Mouse (Mus musculus): Measurements from ENCODE around the gene Ccnh. TPM values are rescaled to one million over a fixed set of nuclear protein-coding genes. Genes with fewer than 3 reads are reported as not detected.

Gene Ccnh
- total and polyA plus RNA-seq, 3 experiments = 46.2 to 110 (median 103) TPM

GRCm38 (mm10) chr13:85189644-85190121 is 475 bp downstream of the Ccnh start:
- peaks cover 34% of the 10 kb centered on the region for H3K36me3 ChIP-seq (replicated peaks)
- H3K9me3 ChIP-seq (replicated peaks) = no peaks in the 10 kb centered on the region
- H3K4me1 ChIP-seq (ENCODE audit: insufficient read depth, low read depth, low read length) = peaks cover 28% of the 10 kb centered on the region
- ATAC-seq (ENCODE audit: extremely low read depth, insufficient number of reproducible peaks, low FRiP score, poor library complexity, severe bottlenecking) = peak; percentile 46
- H3K4me3 ChIP-seq (ENCODE audit: low read depth, low read length) = peak overlapping the region; percentile 98
- H3K27me3 ChIP-seq (ENCODE audit: insufficient read depth, low read length) = no peaks in the 10 kb centered on the region
- TF ChIP-seq GATA1 (IDR thresholded peaks at IDR 0.05; ENCODE audit: borderline replicate concordance, low read length) = no peak
- no peak for TF ChIP-seq CTCF (IDR thresholded peaks at IDR 0.05; ENCODE audit: low read depth, low read length)
- no peak for TF ChIP-seq TAL1 (conservative IDR thresholded peaks at IDR 0.05; ENCODE audit: low read depth, low read length)
- no peak for TF ChIP-seq GATA2 (IDR thresholded peaks at IDR 0.05; ENCODE audit: borderline replicate concordance, low read depth, low read length)
- no peak for TF ChIP-seq POLR2AphosphoS5 (IDR thresholded peaks at IDR 0.05; ENCODE audit: insufficient replicate concordance, low read depth, low read length)
- DNase-seq (ENCODE audit: low spot score) = peak; percentile 23

- no peaks in the 10 kb centered on the region for H3K9me3 ChIP-seq (replicated peaks)
- peaks cover 33% of the 10 kb centered on the region for H3K4me1 ChIP-seq (ENCODE audit: insufficient read depth, low read depth, low read length)
- ATAC-seq (ENCODE audit: extremely low read depth, insufficient number of reproducible peaks, low FRiP score, poor library complexity, severe bottlenecking) (no peak), DNase-seq (ENCODE audit: low spot score) (no peak)
- H3K27me3 ChIP-seq (ENCODE audit: insufficient read depth, low read length) = no peaks in the 10 kb centered on the region
- H3K4me3 ChIP-seq (ENCODE audit: low read depth, low read length) = peak overlapping the region; percentile 30; the same call in 1 of the 2 replicates
- TF ChIP-seq POLR2AphosphoS5 (IDR thresholded peaks at IDR 0.05; ENCODE audit: insufficient replicate concordance, low read depth, low read length) = no peak
- TF ChIP-seq GATA2 (IDR thresholded peaks at IDR 0.05; ENCODE audit: borderline replicate concordance, low read depth, low read length) = no peak
- no peak for TF ChIP-seq TAL1 (conservative IDR thresholded peaks at IDR 0.05; ENCODE audit: low read depth, low read length)
- no peak for TF ChIP-seq GATA1 (IDR thresholded peaks at IDR 0.05; ENCODE audit: borderline replicate concordance, low read length)
- no peak for TF ChIP-seq CTCF (IDR thresholded peaks at IDR 0.05; ENCODE audit: low read depth, low read length)
- peaks cover 42% of the 10 kb centered on the region for H3K36me3 ChIP-seq (replicated peaks)
Observed at GRCm38 (mm10) chr13:85191253-85191652, 2.0 kb downstream of the Ccnh start.

- DNase-seq (ENCODE audit: low spot score) (no peak), ATAC-seq (ENCODE audit: extremely low read depth, insufficient number of reproducible peaks, low FRiP score, poor library complexity, severe bottlenecking) (peak; percentile 56; the same call in 1 of the 2 replicates)
- Histone ChIP-seq H3K27me3 (ENCODE audit: insufficient read depth, low read length) (no peaks in the 10 kb centered on the region), H3K9me3 (replicated peaks) (no peaks in the 10 kb centered on the region), H3K36me3 (replicated peaks) (peaks cover 60% of the 10 kb centered on the region), H3K4me3 (ENCODE audit: low read depth, low read length) (no peak overlapping the region), H3K4me1 (ENCODE audit: insufficient read depth, low read depth, low read length) (no peaks in the 10 kb centered on the region)
- TF ChIP-seq GATA2 (IDR thresholded peaks at IDR 0.05; ENCODE audit: borderline replicate concordance, low read depth, low read length) = no peak
- TF ChIP-seq GATA1 (IDR thresholded peaks at IDR 0.05; ENCODE audit: borderline replicate concordance, low read length) = no peak
- no peak for TF ChIP-seq TAL1 (conservative IDR thresholded peaks at IDR 0.05; ENCODE audit: low read depth, low read length)
Observed at GRCm38 (mm10) chr13:85207493-85207892, 18.3 kb downstream of the Ccnh start.

GRCm38 (mm10) chr13:85208656-85209055 is 19.4 kb downstream of the Ccnh start:
- ATAC-seq (ENCODE audit: extremely low read depth, insufficient number of reproducible peaks, low FRiP score, poor library complexity, severe bottlenecking) = no peak
- no peaks in the 10 kb centered on the region for H3K9me3 ChIP-seq (replicated peaks)
- TF ChIP-seq GATA1 (IDR thresholded peaks at IDR 0.05; ENCODE audit: borderline replicate concordance, low read length) (no peak), TAL1 (conservative IDR thresholded peaks at IDR 0.05; ENCODE audit: low read depth, low read length) (no peak), POLR2AphosphoS5 (IDR thresholded peaks at IDR 0.05; ENCODE audit: insufficient replicate concordance, low read depth, low read length) (no peak), GATA2 (IDR thresholded peaks at IDR 0.05; ENCODE audit: borderline replicate concordance, low read depth, low read length) (no peak), CTCF (IDR thresholded peaks at IDR 0.05; ENCODE audit: low read depth, low read length) (no peak)
- H3K4me3 ChIP-seq (ENCODE audit: low read depth, low read length) = no peak overlapping the region
- no peaks in the 10 kb centered on the region for H3K27me3 ChIP-seq (ENCODE audit: insufficient read depth, low read length)
- DNase-seq (ENCODE audit: low spot score) = no peak
- peaks cover 54% of the 10 kb centered on the region for H3K36me3 ChIP-seq (replicated peaks)
- no peaks in the 10 kb centered on the region for H3K4me1 ChIP-seq (ENCODE audit: insufficient read depth, low read depth, low read length)

GRCm38 (mm10) chr13:85210353-85210752 is 21.1 kb downstream of the Ccnh start:
- H3K4me1 ChIP-seq (ENCODE audit: insufficient read depth, low read depth, low read length) = no peaks in the 10 kb centered on the region
- TF ChIP-seq CTCF (IDR thresholded peaks at IDR 0.05; ENCODE audit: low read depth, low read length) = no peak
- no peak for TF ChIP-seq GATA2 (IDR thresholded peaks at IDR 0.05; ENCODE audit: borderline replicate concordance, low read depth, low read length)
- TF ChIP-seq GATA1 (IDR thresholded peaks at IDR 0.05; ENCODE audit: borderline replicate concordance, low read length) = no peak
- no peak for TF ChIP-seq POLR2AphosphoS5 (IDR thresholded peaks at IDR 0.05; ENCODE audit: insufficient replicate concordance, low read depth, low read length)
- no peak for TF ChIP-seq TAL1 (conservative IDR thresholded peaks at IDR 0.05; ENCODE audit: low read depth, low read length)
- H3K36me3 ChIP-seq (replicated peaks) = peaks cover 53% of the 10 kb centered on the region
- DNase-seq (ENCODE audit: low spot score) (no peak), ATAC-seq (ENCODE audit: extremely low read depth, insufficient number of reproducible peaks, low FRiP score, poor library complexity, severe bottlenecking) (no peak)
- no peaks in the 10 kb centered on the region for H3K9me3 ChIP-seq (replicated peaks)
- no peaks in the 10 kb centered on the region for H3K27me3 ChIP-seq (ENCODE audit: insufficient read depth, low read length)
- no peak overlapping the region for H3K4me3 ChIP-seq (ENCODE audit: low read depth, low read length)

- Histone ChIP-seq H3K27me3 (ENCODE audit: insufficient read depth, low read length) (no peaks in the 10 kb centered on the region), H3K36me3 (replicated peaks) (peaks cover 57% of the 10 kb centered on the region)
- ATAC-seq (ENCODE audit: extremely low read depth, insufficient number of reproducible peaks, low FRiP score, poor library complexity, severe bottlenecking) = peak; percentile 55
Observed at GRCm38 (mm10) chr13:85218656-85219055, 29.4 kb downstream of the Ccnh start.

More at GRCm38 (mm10) chr13:85218656-85219055, 29.4 kb downstream of the Ccnh start:
- TF ChIP-seq GATA1 (IDR thresholded peaks at IDR 0.05; ENCODE audit: borderline replicate concordance, low read length) (no peak), GATA2 (IDR thresholded peaks at IDR 0.05; ENCODE audit: borderline replicate concordance, low read depth, low read length) (peak; percentile 75; the same call in 1 of the 2 replicates)
- DNase-seq (ENCODE audit: low spot score) = no peak
- Histone ChIP-seq H3K9me3 (replicated peaks) (no peaks in the 10 kb centered on the region), H3K4me3 (ENCODE audit: low read depth, low read length) (no peak overlapping the region), H3K4me1 (ENCODE audit: insufficient read depth, low read depth, low read length) (peaks cover 11% of the 10 kb centered on the region)

Measured in G1E (cell line).